Mouse (Mus musculus) left cerebral cortex, adult 18-20 months (tissue): ENCODE data around the gene Sema5b. TPM values are rescaled to one million over a fixed set of nuclear protein-coding genes. Genes with fewer than 3 reads are reported as not detected.

ENCODE experiments used
- DNase-seq, 2 experiments: peaks; one replicate each; pipeline ENCODE4 v3.0.0; 2021 to 2022; ENCODE audit warnings: low spot score in 2 of 2, mixed read lengths in 1 of 2
- total RNA-seq, 2 experiments: library from RNA; stranded (reverse); gene quantifications; 2 replicates each; pipeline ENCODE4 v1.2.3; 2021

Sema5b gene
- total RNA-seq, 2 experiments from 2014 or later: 12.7 to 16.0 TPM

DNA sequence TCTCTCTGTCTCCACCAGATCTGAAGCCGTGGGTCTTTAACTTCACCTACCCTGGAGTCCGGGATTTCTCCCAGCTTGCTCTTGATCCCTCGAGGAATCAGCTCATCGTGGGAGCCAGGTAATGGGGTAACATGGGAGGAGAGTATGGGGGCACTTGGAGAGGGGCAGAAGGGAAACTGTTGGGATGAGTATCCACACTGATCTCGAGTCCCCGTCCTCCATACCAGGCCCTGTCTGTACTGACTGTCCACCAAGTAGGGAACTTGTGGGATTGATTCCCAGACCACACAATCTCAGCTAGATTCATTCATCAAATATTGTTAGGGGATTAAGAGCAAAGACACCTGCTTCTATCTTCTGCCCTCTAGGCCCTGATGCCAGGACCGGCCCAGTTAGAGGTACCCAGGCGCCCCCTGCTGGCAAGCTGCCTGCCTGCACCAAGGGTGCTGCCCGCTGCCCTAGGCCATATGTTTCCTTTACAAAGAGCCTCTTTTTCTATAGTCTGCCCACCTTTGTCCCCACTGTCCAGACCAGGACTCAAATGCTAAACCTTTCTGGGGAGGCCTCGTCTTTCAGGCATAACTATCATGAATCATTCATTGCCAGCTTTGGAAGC is 87.2 kb downstream of the Sema5b start:
- DNase-seq: peak; percentile 78 to 89

DNA sequence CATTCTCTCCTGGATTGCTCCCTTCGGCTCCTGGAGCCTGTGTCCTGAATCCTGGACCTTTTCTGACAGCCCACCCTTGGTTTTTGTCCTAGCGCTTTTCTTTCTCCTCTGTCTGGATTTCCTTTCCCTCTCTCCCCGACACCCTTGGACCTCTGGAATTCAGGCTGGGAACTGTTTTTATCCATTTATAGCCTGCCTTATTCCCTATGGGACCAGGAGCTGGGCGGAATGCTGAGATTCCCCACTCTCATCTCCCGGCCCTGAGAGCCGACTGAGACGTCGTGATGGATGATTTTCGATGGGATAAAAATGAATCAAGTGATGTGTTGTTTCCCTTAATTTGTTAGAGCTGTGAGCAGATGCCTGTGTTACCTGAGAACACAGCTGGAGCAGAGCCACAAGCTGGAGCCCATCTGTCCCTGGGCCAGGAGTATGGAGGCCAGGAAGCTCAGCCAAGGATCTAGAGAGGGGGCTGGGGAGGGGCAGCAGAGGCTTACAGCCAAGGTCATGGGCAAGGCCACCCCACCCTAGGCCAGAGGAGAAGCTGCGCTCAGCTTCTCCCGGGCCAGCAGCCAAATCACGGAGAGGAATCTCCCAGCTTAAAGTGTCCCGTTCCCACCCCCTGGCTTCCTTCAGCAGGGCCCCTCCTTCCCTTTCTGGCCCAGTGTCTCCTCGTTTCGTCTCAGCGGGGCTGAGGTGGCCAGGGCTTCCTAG is 89.7 kb downstream of the Sema5b start:
- DNase-seq: no peak

DNA sequence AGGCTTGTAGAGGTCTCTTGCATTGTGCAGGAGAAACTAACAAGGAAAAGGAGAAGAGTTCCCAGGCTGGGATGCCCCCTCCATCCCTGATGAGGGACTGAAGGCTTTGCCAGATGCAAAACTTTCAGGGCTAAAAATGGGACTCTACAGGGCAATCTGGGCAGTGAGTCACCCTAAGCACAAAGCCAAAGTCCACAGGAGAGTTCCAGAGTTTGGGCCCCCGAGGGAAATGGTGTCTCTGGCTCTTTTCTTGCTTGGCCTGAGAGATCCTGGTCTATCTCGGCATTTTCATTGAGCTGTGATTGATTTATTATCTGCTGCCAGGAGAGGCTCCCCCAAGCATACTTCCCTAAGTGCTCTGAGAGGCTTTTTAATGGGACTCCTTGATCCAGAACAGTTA is 92.1 kb downstream of the Sema5b start:
- no peak for DNase-seq

DNA sequence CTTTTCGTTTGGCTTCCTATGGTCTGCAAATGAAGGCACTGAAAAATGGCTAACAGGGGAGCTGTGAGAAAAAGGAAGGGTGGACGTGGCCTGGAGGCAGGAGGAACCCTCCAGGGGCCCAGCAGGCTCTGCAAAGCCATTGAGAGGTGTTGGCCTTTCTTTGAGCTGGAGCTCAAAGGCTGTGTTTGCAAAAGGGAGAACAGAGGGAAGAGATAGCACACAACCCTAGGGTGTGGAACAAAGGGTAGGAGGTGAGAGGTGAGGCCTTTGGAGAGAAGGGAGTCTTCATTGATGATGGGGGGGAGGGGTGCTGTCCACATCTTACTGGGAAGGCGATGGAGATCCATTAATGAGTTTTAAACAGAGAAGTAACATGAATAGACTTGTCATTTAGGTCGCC is 94.0 kb downstream of the Sema5b start:
- no peak for DNase-seq

DNA sequence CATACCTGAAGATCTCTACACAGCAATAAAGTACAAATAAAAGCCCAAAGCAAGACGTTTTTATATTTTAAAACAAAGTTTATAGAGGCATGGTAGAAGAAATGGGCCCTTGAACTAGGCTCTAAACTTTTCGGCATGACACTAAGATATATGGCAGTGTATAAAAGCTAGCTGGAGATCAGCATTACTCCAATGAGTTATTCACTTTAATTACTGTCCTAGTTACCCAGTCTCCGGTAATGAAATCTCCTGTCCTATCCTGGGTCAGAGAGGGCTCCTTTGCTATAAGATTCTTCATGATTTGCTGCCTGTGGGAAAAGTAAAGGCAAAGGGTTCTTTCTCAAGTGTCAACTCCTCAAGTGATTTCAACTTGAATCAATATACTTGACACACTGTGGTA is 98.6 kb downstream of the Sema5b start:
- DNase-seq: no peak

DNA sequence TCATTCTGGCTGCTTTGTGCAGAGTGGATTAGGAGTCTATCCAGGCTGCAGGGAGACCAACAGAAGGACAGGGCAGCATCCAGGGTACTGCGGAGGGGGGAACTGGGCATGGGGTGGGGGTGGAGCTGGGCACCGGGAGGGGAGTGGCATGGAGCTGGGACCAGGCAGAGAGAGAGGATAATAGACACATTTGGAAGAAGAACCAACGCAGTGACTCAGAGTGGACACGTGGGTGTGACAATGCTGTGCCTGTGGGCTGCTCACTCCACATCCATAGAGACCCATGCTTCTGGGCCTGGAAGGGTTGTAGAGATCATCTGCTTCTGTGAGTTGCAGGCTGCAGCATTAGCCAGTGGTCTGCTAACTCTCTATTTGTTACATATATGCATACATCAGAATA is 107.9 kb downstream of the Sema5b start:
- DNase-seq: no peak

DNA sequence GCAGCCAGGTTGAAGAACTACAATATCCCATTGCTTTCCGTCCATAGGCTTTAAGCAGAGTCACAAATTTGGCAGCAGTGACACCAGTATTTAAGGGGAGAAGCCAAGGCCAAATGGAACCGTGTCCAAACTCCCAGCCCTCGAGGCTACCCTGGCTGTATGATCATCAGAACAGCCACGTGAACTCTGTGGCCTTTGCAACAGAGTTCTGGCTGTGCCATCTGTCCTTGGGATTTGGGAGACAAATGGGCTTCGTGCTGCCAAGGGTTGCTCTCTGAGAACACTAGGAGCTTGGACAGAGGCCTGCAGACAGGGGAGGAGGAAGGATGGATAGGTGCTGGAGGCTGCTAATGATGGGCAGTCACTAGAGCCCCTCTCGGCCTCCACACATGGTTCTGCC is 111.3 kb downstream of the Sema5b start:
- DNase-seq: no peak

DNA sequence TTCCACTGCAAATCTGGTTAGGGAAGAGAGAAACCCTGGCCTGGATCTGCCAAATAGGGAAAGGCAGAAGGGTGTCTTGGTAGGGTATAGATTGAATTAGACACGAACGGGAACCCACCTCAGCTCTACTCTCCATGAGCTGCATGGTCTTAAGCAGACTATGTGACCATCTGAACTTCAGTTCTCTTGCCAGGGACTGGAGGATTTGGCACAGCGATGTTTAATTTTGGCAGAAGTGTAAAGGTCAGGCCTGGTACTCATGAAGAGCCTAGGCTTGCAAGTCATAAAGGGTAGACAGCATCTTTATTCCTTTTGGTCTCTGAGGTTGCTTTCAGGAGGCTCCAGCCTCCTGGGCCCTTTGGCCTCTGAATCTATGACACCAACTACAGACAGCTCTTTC is 111.8 kb downstream of the Sema5b start:
- DNase-seq: no peak

DNA sequence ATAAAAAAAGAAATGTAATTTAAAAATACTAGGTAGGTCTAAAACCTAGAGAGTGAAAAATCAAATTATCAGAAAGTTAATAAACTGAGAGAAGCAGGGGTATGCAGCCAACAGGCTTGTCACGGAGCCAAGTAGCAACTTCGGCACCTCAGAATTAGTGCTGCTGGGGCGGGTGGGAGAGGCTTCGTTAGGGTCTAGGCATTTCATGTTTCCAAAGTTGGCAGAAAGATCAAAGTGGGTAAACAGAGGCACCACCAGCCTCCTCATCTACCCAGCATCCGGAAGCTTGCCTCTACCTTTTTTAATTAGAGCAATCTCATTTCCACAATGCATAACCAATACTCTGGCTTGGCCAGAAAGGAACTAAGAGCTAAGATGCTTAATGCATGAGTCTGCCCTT is 113.0 kb downstream of the Sema5b start:
- no peak for DNase-seq

DNA sequence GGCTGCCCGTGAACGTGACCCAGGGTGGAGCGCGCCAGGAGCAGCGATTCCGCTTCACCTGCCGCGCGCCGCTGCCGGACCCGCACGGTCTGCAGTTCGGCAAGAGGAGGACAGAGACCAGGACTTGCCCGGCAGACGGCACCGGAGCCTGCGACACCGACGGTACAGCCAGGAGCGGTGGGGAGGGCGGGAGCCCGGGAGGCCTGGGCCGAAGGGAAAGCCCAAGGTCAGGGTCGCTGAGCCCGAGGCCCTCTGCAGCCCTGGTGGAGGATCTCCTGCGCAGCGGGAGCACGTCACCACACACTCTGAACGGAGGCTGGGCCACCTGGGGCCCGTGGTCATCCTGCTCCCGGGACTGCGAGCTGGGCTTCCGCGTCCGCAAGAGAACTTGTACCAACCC is 119.3 kb downstream of the Sema5b start:
- DNase-seq: no peak

DNA sequence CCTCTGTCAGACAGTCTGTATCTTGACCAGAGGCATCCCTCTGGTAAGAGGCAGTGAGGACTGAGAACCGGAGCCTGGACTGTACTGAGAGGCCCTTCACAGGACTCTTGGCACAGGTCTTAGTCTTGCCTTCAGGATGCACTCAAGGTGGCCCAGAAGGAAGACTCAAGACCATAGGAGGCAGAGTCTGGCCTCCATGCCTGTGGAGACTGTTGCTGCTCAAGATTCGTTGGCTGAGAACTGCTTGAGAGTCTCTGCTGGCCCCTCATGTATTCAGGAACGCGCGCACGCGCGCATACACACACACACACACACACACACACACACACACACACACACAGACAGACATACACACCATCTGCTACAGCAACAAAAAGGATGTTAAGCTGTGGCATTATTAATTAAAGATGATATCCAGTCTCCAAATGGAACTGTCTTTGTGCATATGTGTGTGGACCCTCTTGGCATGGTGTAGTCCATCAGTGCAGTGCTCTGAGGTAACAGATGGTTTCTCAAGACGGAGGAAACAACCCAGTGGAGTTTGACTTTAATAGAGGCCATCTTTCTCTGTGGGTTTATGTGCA is 123.0 kb downstream of the Sema5b start:
- no peak for DNase-seq

DNA sequence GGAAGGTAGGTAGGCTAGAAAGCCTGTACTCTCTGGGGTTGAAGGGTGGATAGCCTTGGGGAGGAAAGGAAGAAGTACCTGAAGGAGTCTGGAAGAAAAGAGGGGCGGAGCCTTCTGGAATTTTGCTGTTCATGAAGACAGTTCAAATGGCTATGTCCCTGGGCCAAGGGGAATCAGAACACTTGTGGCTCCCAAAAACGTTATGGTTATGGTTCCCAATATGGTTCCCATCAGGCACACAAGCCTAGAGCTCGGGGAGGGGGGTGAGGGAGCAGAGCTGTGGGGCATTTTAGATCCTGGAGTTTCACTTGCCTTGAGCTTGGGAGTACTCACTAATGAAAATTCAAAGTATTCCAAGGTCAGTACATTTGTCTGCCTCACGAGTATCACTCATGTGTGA is 123.9 kb downstream of the Sema5b start:
- no peak for DNase-seq

DNA sequence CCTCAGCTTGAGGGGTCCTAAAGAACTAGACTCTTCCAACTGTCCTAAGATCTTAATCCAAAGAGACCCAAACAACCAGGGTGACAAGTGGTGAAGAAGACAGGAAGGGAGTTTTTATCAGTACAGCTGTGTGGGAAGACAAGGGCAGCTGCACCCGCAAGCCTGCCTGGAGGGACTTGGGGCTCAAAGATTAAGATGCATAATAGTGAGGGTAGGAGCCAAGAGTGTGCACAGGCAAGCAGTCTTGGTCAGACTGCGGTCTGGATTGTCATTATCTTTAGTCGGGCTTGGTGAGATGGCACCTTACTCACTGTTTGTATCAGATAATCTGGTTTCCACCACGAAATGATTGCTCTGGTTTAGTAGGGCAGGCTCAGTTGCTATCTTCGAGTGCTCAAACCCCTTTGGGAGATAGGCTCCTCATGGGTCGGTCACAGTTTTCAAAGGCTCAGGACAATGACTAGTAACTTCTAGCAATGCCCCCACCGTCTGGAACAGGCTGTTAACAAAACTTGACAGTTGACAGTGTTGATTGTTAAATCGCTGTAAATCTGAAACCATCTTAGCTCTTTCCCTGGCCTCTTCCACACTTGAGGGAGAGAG is 136.7 kb downstream of the Sema5b start:
- no peak for DNase-seq

DNA sequence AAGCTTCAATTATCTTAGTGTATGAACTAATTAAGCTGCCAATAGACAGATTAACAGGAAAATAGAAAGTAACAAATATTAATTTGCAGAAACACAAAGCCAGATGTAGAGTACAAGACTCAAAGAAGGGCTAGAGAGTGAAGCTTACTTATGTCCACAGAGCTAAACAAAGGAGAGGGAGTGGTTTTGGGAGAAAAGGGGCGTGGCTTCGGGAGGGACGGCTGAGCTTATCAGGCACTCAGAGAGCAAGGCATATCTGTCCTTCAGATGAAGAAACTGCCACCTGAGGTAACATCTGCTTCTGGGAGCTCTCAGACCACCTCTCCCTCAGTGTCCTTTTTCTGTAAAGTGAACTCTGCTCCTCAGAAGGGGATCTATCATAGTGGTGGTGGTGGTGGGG is 137.5 kb downstream of the Sema5b start:
- no peak for DNase-seq

DNA sequence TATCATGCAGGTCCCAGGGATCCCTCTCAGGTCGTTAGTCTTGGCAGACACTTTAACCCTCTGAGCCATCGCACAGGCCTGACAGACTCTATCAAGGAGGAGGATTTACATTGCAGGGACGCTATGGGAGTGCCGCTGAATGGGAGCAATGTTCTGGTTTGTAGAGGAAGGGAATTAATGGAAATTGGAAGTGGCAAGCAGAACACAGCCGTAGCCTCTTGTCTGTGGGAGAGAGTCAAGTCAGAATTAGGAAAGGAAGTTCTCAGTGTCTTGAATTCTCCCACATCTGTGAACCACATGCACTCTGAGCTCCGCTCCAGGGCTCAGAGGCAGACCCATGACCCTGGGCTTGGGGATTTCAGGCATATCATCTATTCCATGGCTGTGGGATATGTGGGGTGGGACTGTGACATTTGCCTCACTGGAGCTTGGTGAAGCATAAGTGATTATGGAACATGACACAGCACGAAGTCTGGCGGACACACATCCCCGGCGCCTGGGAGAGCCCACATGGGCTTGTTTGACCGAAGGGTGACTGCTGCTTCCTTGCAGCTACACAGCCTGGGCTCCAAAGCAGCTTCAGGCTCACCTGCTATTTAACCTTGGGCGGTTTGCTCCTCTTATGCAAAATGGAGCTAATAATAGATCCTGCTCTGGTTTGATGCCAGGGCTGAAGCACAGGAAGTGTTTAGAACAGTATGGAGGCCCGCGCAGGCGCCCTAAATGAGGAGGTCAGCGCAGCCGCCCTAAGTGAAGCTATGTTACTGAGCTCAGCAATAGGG is 140.6 kb downstream of the Sema5b start:
- no peak for DNase-seq

DNA sequence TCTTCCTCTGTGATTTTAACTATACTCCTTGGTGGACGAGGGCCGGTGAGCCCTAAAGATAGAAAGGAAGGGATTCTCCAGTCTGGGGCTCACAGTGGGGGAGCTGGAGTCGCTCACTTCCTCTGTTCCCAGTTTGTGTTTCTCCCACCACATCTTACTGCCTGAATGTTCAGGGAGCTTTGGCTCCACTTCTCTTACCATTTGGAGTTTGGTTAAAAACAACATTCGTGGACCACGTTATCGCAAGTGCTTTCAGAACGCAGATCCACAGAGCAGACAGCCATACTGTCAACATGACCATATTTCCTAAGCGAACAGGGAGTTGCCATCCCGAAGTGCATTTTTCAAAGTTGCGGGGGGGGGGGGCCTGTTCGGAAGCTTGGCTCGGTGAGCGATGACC is 144.1 kb downstream of the Sema5b start:
- DNase-seq: no peak

DNA sequence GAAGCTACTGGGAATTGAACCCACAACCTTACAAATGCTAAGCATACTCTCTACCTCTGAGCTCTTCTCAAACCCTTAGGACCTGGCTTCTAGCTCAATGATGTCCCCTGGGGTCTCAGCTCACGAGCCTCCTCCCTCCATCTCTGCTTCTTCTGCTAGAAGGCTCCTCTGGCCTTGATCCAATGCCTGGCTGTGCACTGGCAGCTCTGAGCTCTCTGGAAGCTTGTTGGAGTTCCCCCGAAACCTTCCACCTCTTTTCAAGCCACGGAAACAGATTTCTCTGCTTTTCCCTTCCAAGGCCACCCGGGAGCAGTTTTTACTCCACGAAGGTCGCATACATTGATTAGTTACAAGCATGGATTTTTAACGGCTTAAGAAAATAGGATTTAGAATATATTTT is 145.5 kb downstream of the Sema5b start:
- no peak for DNase-seq

DNA sequence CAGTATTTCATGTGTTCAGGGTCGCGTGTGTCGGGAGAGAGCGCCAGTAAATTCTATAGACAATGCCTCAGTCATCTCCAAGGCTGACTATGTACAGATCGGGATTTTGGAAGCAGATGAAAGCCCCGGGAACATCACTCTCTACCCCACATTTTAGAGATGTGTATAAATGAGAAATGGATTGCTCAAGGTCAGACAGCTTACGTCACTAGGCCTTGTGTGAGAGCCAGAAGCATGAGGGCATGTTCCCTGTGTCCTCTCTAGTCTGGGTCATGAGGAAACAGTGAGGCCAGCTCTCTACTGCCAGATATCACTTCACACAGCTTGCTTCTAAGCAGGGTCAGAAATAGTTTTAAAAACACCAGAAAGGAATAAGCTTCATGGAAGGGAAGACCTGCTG is 150.7 kb downstream of the Sema5b start:
- DNase-seq: no peak

DNA sequence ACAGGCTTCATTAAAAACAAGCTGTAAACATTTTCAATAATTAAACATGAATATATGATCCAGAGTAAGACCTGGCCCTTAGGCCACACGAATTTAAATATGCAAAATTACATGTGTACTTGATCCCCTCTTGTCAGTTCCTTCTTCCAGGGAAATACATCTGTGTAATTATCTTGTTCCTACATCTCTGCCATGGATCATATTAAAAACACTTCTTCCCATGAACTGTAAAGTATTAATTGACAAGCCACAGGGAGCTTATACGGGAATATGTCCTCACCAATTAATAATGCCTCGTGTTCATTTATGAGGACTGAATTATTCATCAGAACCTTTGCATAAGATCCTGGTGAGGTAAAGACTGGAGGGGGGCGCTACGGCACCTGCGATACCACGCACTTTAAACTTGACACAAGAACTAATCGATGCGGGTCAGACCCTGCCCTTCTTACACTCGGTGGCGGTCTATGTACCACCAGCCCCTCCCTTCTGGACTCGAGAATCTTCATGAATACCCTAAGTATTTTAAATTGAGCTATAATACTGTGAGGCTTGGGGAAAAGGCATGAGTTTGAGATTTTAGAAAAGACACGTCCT is 153.4 kb downstream of the Sema5b start:
- no peak for DNase-seq

DNA sequence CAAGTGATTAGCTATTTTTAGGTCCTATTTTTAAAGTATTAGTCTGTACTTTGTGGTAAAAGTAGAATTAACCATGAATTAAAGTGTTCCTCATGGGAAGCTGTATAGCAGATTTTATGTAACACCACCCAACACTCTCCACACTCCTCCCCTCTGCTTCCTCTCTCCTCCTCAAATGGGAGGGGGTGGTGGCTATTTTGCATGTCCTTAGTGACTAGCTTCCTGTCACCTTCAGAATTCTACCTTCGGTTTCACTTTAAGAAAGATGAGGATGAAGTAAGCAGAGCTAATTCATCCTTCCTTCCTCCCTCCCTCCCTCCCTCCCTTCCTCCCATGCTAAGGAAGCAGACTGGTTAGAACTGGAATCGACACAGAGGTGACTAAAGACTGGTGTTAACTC is 155.2 kb downstream of the Sema5b start:
- no peak for DNase-seq

DNA sequence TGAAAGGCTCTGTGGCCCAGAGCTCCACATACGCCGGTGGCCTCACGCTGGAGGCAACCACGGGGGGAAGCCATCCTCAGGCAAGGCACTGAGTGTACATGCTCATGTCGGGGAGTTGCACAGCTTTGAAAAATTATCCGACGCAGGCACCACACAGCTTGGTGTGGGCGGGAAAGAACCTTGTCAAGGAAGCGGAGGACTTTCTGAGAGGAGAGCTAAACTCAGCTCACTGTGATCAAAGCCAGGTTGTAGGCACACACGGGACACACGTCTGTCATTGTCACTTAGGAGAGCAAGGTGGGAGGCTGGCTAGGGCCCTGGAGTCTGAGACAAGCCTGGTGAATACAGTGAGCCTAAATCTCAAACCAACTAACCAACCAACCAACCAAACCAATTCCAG is 160.9 kb downstream of the Sema5b start:
- peak; percentile 48 to 68 for DNase-seq
